11 mouse cellular contexts compared by ENCODE assay signal in genomic region chr14:53614341-53614740, GRCm38 (mm10).
DNase-seq lines count a peak whose midpoint lies in the region; ATAC-seq and TF ChIP-seq lines count a peak whose summit lies in the region.
"Had no signal": no experiment of that assay in that cellular context is flagged by ENCODE, and none has a peak within 500 bp of the region (broad histone marks: within the 10 kb centered on the region; RNA-seq: fewer than 3 reads in every experiment).

No protein-coding gene starts in this region.

- H3K36me3 ChIP-seq in intestine, postnatal 0 days (ENCODE audit: control insufficient read depth, insufficient read depth), result no peaks in the 10 kb centered on the region
- no peaks in the 10 kb centered on the region for H3K36me3 ChIP-seq in intestine, embryonic 15.5 days
- no peaks in the 10 kb centered on the region for H3K36me3 ChIP-seq in midbrain, postnatal 0 days (ENCODE audit: insufficient read depth, low read length)
- no peaks in the 10 kb centered on the region for H3K36me3 ChIP-seq in midbrain, embryonic 11.5 days (ENCODE audit: control insufficient read depth, insufficient read depth, low read length)
- H3K36me3 ChIP-seq in limb, embryonic 10.5 days, result no peaks in the 10 kb centered on the region
- H3K36me3 ChIP-seq: limb, embryonic 12.5 days had no signal

- H3K4me1 ChIP-seq in intestine, postnatal 0 days (replicated peaks; ENCODE audit: control insufficient read depth, insufficient read depth, low read length), result no peaks in the 10 kb centered on the region
- no peaks in the 10 kb centered on the region for H3K4me1 ChIP-seq in intestine, embryonic 15.5 days (replicated peaks)
- no peaks in the 10 kb centered on the region for H3K4me1 ChIP-seq in midbrain, postnatal 0 days (ENCODE audit: insufficient read depth, low read length)
- H3K4me1 ChIP-seq in midbrain, embryonic 11.5 days (ENCODE audit: control insufficient read depth, insufficient read depth, low read length), result no peaks in the 10 kb centered on the region
- no peaks in the 10 kb centered on the region for H3K4me1 ChIP-seq in limb, embryonic 10.5 days
- H3K4me1 ChIP-seq: limb, embryonic 12.5 days had no signal

- no peak overlapping the region for H3K9ac ChIP-seq in intestine, postnatal 0 days (ENCODE audit: low read depth, low read length)
- H3K9ac ChIP-seq in intestine, embryonic 15.5 days, result no peak overlapping the region
- H3K9ac ChIP-seq in midbrain, postnatal 0 days (replicated peaks; ENCODE audit: low read length, poor library complexity, severe bottlenecking), result no peak overlapping the region
- no peak overlapping the region for H3K9ac ChIP-seq in midbrain, embryonic 11.5 days (ENCODE audit: low read length)
- H3K9ac ChIP-seq: limb, embryonic 12.5 days had no signal

- no peak for TF ChIP-seq POLR2A in brain, embryonic 14.5 days (IDR thresholded peaks at IDR 0.05; ENCODE audit: borderline replicate concordance, extremely low read depth, insufficient read depth, insufficient read length, poor library complexity, severe bottlenecking)

- TF ChIP-seq CTCF in intestine, postnatal 0 days (IDR thresholded peaks at IDR 0.05; ENCODE audit: low read depth), result peak; percentile 64
- peak; percentile 33 for TF ChIP-seq CTCF in midbrain, postnatal 0 days (IDR thresholded peaks at IDR 0.05)
- TF ChIP-seq CTCF in brain, embryonic 14.5 days (IDR thresholded peaks at IDR 0.05; ENCODE audit: borderline replicate concordance, extremely low read depth, insufficient read depth, insufficient read length), result peak; percentile 15; the same call in 1 of the 2 replicates

- H3K4me2 ChIP-seq in intestine, postnatal 0 days (replicated peaks; ENCODE audit: low read depth), result no peak overlapping the region
- H3K4me2 ChIP-seq in intestine, embryonic 15.5 days (replicated peaks), result no peak overlapping the region
- no peak overlapping the region for H3K4me2 ChIP-seq in midbrain, postnatal 0 days (ENCODE audit: low read depth, low read length, poor library complexity, severe bottlenecking)
- H3K4me2 ChIP-seq in midbrain, embryonic 11.5 days, result no peak overlapping the region
- H3K4me2 ChIP-seq: limb, embryonic 12.5 days had no signal

- no peaks in the 10 kb centered on the region for H3K27me3 ChIP-seq in intestine, postnatal 0 days (replicated peaks; ENCODE audit: control insufficient read depth, insufficient read depth, low read length)
- no peaks in the 10 kb centered on the region for H3K27me3 ChIP-seq in intestine, embryonic 15.5 days (replicated peaks)
- H3K27me3 ChIP-seq in midbrain, postnatal 0 days (ENCODE audit: insufficient read depth, low read length), result no peaks in the 10 kb centered on the region
- H3K27me3 ChIP-seq in midbrain, embryonic 11.5 days (ENCODE audit: control insufficient read depth, insufficient read depth, low read length), result no peaks in the 10 kb centered on the region
- H3K27me3 ChIP-seq in limb, embryonic 10.5 days (ENCODE audit: low read depth, poor library complexity, severe bottlenecking), result no peaks in the 10 kb centered on the region
- H3K27me3 ChIP-seq: limb, embryonic 12.5 days had no signal

- H3K4me3 ChIP-seq in intestine, postnatal 0 days (ENCODE audit: low read depth, low read length), result no peak overlapping the region
- no peak overlapping the region for H3K4me3 ChIP-seq in intestine, embryonic 15.5 days (replicated peaks)
- H3K4me3 ChIP-seq in midbrain, postnatal 0 days (ENCODE audit: low read depth, low read length), result no peak overlapping the region
- H3K4me3 ChIP-seq in midbrain, embryonic 11.5 days (ENCODE audit: low read depth, low read length), result no peak overlapping the region
- H3K4me3 ChIP-seq in limb, embryonic 10.5 days, result no peak overlapping the region
- H3K4me3 ChIP-seq: erythroblast, embryonic 14.5 days; limb, embryonic 12.5 days had no signal

- ATAC-seq in intestine, postnatal 0 days, result no peak
- no peak for ATAC-seq in intestine, embryonic 15.5 days
- no peak for ATAC-seq in midbrain, postnatal 0 days (ENCODE audit: low FRiP score)
- ATAC-seq in midbrain, embryonic 11.5 days (ENCODE audit: low FRiP score), result no peak

- H3K27ac ChIP-seq in intestine, postnatal 0 days (ENCODE audit: low read depth, low read length), result no peak overlapping the region
- no peak overlapping the region for H3K27ac ChIP-seq in intestine, embryonic 15.5 days
- no peak overlapping the region for H3K27ac ChIP-seq in midbrain, postnatal 0 days (ENCODE audit: low read depth, low read length)
- no peak overlapping the region for H3K27ac ChIP-seq in midbrain, embryonic 11.5 days (ENCODE audit: low read depth, low read length)
- H3K27ac ChIP-seq in limb, embryonic 10.5 days, result no peak overlapping the region
- H3K27ac ChIP-seq: limb, embryonic 12.5 days had no signal

- no peaks in the 10 kb centered on the region for H3K9me3 ChIP-seq in intestine, postnatal 0 days (ENCODE audit: control insufficient read depth)
- no peaks in the 10 kb centered on the region for H3K9me3 ChIP-seq in intestine, embryonic 15.5 days
- H3K9me3 ChIP-seq in midbrain, postnatal 0 days (ENCODE audit: low read length), result no peaks in the 10 kb centered on the region
- H3K9me3 ChIP-seq in midbrain, embryonic 11.5 days (ENCODE audit: control insufficient read depth, low read length), result no peaks in the 10 kb centered on the region
- H3K9me3 ChIP-seq in limb, embryonic 10.5 days (replicated peaks), result no peaks in the 10 kb centered on the region
- H3K9me3 ChIP-seq: limb, embryonic 12.5 days had no signal

- no peak for DNase-seq in midbrain, postnatal 0 days (ENCODE audit: low spot score)
- no peak for DNase-seq in midbrain, embryonic 11.5 days (ENCODE audit: low spot score, missing footprints)
- peak; percentile 6 for DNase-seq in brain, embryonic 14.5 days (ENCODE audit: low read depth)
- peak; percentile 69 for DNase-seq in thymus, postnatal 25 days
- DNase-seq in limb, embryonic 10.5 days (ENCODE audit: low spot score), result no peak
- no peak for DNase-seq in cerebellum, adult 8-10 months
- DNase-seq: gastrocnemius, postnatal 14 days had no signal

Comparison
In these comparisons a context has a peak if more than half of its experiments do, and no peak if none do; other contexts are left out.
1. DNase-seq: peak in brain, embryonic 14.5 days (single experiment) and thymus, postnatal 25 days (single experiment); none in midbrain, postnatal 0 days (single experiment), midbrain, embryonic 11.5 days (single experiment), limb, embryonic 10.5 days (single experiment) and cerebellum, adult 8-10 months (single experiment).
2. Peak in every context shown above with its lines, with median percentiles within 50 percentile points of each other: CTCF ChIP-seq.